Mouse (Mus musculus) lung, embryonic 15.5 days (tissue): ENCODE measurements at regions not wholly inside any gene's neighbourhood (a gene's known extent, or its start where the extent isn't known, plus 50 kb on each side); places are given as distances from the start of the nearest gene placed in this dataset.

Experiments
- ATAC-seq: fragments of 200-750 bp; cut with Nextera tagmentation; 2 replicates; pipeline ENCODE4 v1.8.0; 2017; ENCODE audit warnings: moderate number of reproducible peaks, borderline replicate concordance; ENCODE audit not compliant: low FRiP score, low TSS enrichment; ENCODE audit errors: extremely low read depth
- H3K27ac ChIP-seq: fragments of 300-500 bp; sonication (generic); 2 replicates; pipeline ENCODE4 v1.5.1; 2015; ENCODE audit warnings: moderate library complexity, mild to moderate bottlenecking, inconsistent platforms
- H3K27me3 ChIP-seq: fragments of 300-500 bp; sonication (generic); 2 replicates; pipeline ENCODE4 v1.6.1; 2015; ENCODE audit warnings: inconsistent platforms
- H3K36me3 ChIP-seq: fragments of 300-500 bp; sonication (generic); 2 replicates; pipeline ENCODE4 v1.6.1; 2015; ENCODE audit warnings: inconsistent platforms
- H3K4me1 ChIP-seq: fragments of 300-500 bp; sonication (generic); 2 replicates; pipeline ENCODE4 v1.6.1; 2015; ENCODE audit warnings: inconsistent platforms
- H3K4me2 ChIP-seq: fragments of 300-500 bp; sonication (generic); 2 replicates; pipeline ENCODE4 v1.6.1; 2015; ENCODE audit warnings: inconsistent platforms, mild to moderate bottlenecking, moderate library complexity
- H3K4me3 ChIP-seq: fragments of 300-500 bp; sonication (generic); 2 replicates; pipeline ENCODE4 v1.5.1; 2015; ENCODE audit warnings: mild to moderate bottlenecking, inconsistent platforms
- H3K9ac ChIP-seq: fragments of 300-500 bp; sonication (generic); 2 replicates; pipeline ENCODE4 v1.6.1; 2015; ENCODE audit warnings: inconsistent platforms
- H3K9me3 ChIP-seq: fragments of 300-500 bp; sonication (generic); 2 replicates; pipeline ENCODE4 v1.6.1; 2016; ENCODE audit warnings: inconsistent platforms
- WGBS: fragments of 180-500 bp; shearing (Covaris S2); methylation state at CpG from one replicate; pipeline ENCODE4 v1.1.7; 2015; 5-methylcytosine and 5-hydroxymethylcytosine counted together

- H3K27ac ChIP-seq: no peak overlapping the region
- H3K4me3 ChIP-seq: no peak overlapping the region
- H3K27me3 ChIP-seq: no peaks in the 10 kb centered on the region
- ATAC-seq: no peak
- no peak overlapping the region for H3K9ac ChIP-seq
- WGBS: 54% methylated on average over 3 of the region's 3 CpGs
- H3K4me1 ChIP-seq: no peaks in the 10 kb centered on the region
- no peaks in the 10 kb centered on the region for H3K36me3 ChIP-seq
- H3K4me2 ChIP-seq: no peak overlapping the region
- no peaks in the 10 kb centered on the region for H3K9me3 ChIP-seq
Observed at GRCm38 (mm10) chr2:106318695-106319266, 315.4 kb upstream of the Dnajc24 start.

- Histone ChIP-seq H3K9me3 (no peaks in the 10 kb centered on the region), H3K4me1 (0 out of 2 replicates have a peak, but pooled peaks cover 4% of the 10 kb centered on the region), H3K4me3 (no peak overlapping the region), H3K9ac (no peak overlapping the region), H3K4me2 (no peak overlapping the region), H3K36me3 (no peaks in the 10 kb centered on the region), H3K27me3 (no peaks in the 10 kb centered on the region), H3K27ac (no peak overlapping the region)
- peak; percentile 78; the same call in 1 of the 2 replicates for ATAC-seq
- 38% methylated on average over 6 of the region's 6 CpGs for WGBS
Observed at GRCm38 (mm10) chr2:106346781-106347180, 343.4 kb upstream of the Dnajc24 start.

GRCm38 (mm10) chr2:106347249-106347648, 343.9 kb upstream of the Dnajc24 start:
- 46% methylated on average over 7 of the region's 7 CpGs for WGBS

GRCm38 (mm10) chr2:106355565-106355964, 337.5 kb upstream of the Mpped2 start:
- H3K9ac ChIP-seq: no peak overlapping the region
- H3K4me2 ChIP-seq: no peak overlapping the region
- no peak overlapping the region for H3K4me3 ChIP-seq
- no peaks in the 10 kb centered on the region for H3K36me3 ChIP-seq
- no peak overlapping the region for H3K27ac ChIP-seq
- 67% methylated on average over 3 of the region's 3 CpGs for WGBS
- peaks cover 7% of the 10 kb centered on the region; the same call in 1 of the 2 replicates for H3K4me1 ChIP-seq
- no peak for ATAC-seq
- H3K27me3 ChIP-seq: no peaks in the 10 kb centered on the region
- no peaks in the 10 kb centered on the region for H3K9me3 ChIP-seq

More at GRCm38 (mm10) chr2:106347249-106347648, 343.9 kb upstream of the Dnajc24 start:
- no peak overlapping the region for H3K4me3 ChIP-seq
- no peaks in the 10 kb centered on the region for H3K36me3 ChIP-seq
- ATAC-seq: peak; percentile 93
- H3K27ac ChIP-seq: no peak overlapping the region
- no peaks in the 10 kb centered on the region for H3K27me3 ChIP-seq
- H3K9ac ChIP-seq: no peak overlapping the region
- no peaks in the 10 kb centered on the region for H3K9me3 ChIP-seq
- no peak overlapping the region for H3K4me2 ChIP-seq
- H3K4me1 ChIP-seq: 0 out of 2 replicates have a peak, but pooled peaks cover 4% of the 10 kb centered on the region

- Histone ChIP-seq H3K4me3 (no peak overlapping the region), H3K4me2 (no peak overlapping the region), H3K36me3 (no peaks in the 10 kb centered on the region), H3K27ac (no peak overlapping the region), H3K9me3 (no peaks in the 10 kb centered on the region), H3K9ac (no peak overlapping the region), H3K4me1 (peaks cover 7% of the 10 kb centered on the region; the same call in 1 of the 2 replicates), H3K27me3 (no peaks in the 10 kb centered on the region)
- peak; percentile 93; the same call in 1 of the 2 replicates for ATAC-seq
- WGBS: 34% methylated on average over 5 of the region's 5 CpGs
Observed at GRCm38 (mm10) chr2:106355984-106356547, 337.0 kb upstream of the Mpped2 start.

GRCm38 (mm10) chr2:106368641-106369040, 324.4 kb upstream of the Mpped2 start:
- WGBS: 79% methylated on average over 5 of the region's 5 CpGs
- H3K36me3 ChIP-seq: no peaks in the 10 kb centered on the region
- no peak overlapping the region for H3K27ac ChIP-seq
- no peak overlapping the region for H3K4me2 ChIP-seq
- no peaks in the 10 kb centered on the region for H3K27me3 ChIP-seq
- no peaks in the 10 kb centered on the region for H3K9me3 ChIP-seq
- H3K4me3 ChIP-seq: no peak overlapping the region
- no peaks in the 10 kb centered on the region for H3K4me1 ChIP-seq
- ATAC-seq: no peak
- H3K9ac ChIP-seq: no peak overlapping the region

- 52% methylated on average over 14 of the region's 14 CpGs for WGBS
- Histone ChIP-seq H3K27ac (no peak overlapping the region), H3K27me3 (no peaks in the 10 kb centered on the region), H3K36me3 (no peaks in the 10 kb centered on the region), H3K4me3 (no peak overlapping the region), H3K4me2 (no peak overlapping the region), H3K9ac (no peak overlapping the region), H3K9me3 (no peaks in the 10 kb centered on the region), H3K4me1 (no peaks in the 10 kb centered on the region)
- ATAC-seq: no peak
Observed at GRCm38 (mm10) chr2:106383415-106384285, 309.4 kb upstream of the Mpped2 start.

- Histone ChIP-seq H3K4me2 (no peak overlapping the region), H3K4me3 (no peak overlapping the region), H3K27ac (no peak overlapping the region), H3K4me1 (no peaks in the 10 kb centered on the region), H3K9ac (no peak overlapping the region), H3K36me3 (no peaks in the 10 kb centered on the region), H3K27me3 (no peaks in the 10 kb centered on the region), H3K9me3 (no peaks in the 10 kb centered on the region)
- WGBS: 79% methylated on average over 5 of the region's 5 CpGs
- ATAC-seq: no peak
Observed at GRCm38 (mm10) chr2:106384286-106384595, 308.8 kb upstream of the Mpped2 start.

- no peak overlapping the region for H3K27ac ChIP-seq
- no peak for ATAC-seq
- H3K4me1 ChIP-seq: no peaks in the 10 kb centered on the region
- H3K4me3 ChIP-seq: no peak overlapping the region
- no peaks in the 10 kb centered on the region for H3K27me3 ChIP-seq
- no peaks in the 10 kb centered on the region for H3K9me3 ChIP-seq
- H3K36me3 ChIP-seq: no peaks in the 10 kb centered on the region
- H3K4me2 ChIP-seq: no peak overlapping the region
- no peak overlapping the region for H3K9ac ChIP-seq
- 73% methylated on average over 3 of the region's 3 CpGs for WGBS
Observed at GRCm38 (mm10) chr2:106384842-106385241, 308.2 kb upstream of the Mpped2 start.

- Histone ChIP-seq H3K27me3 (no peaks in the 10 kb centered on the region), H3K9me3 (no peaks in the 10 kb centered on the region), H3K4me1 (no peaks in the 10 kb centered on the region), H3K9ac (no peak overlapping the region), H3K27ac (no peak overlapping the region), H3K4me3 (no peak overlapping the region), H3K4me2 (no peak overlapping the region), H3K36me3 (no peaks in the 10 kb centered on the region)
- no peak for ATAC-seq
- 33% methylated on average over 6 of the region's 6 CpGs for WGBS
Observed at GRCm38 (mm10) chr2:106412158-106412557, 280.9 kb upstream of the Mpped2 start.

GRCm38 (mm10) chr2:106415474-106416019, 277.5 kb upstream of the Mpped2 start:
- Histone ChIP-seq H3K4me3 (no peak overlapping the region), H3K4me1 (no peaks in the 10 kb centered on the region), H3K4me2 (no peak overlapping the region), H3K27ac (no peak overlapping the region), H3K27me3 (no peaks in the 10 kb centered on the region), H3K9me3 (no peaks in the 10 kb centered on the region), H3K9ac (no peak overlapping the region), H3K36me3 (no peaks in the 10 kb centered on the region)
- no peak for ATAC-seq
- WGBS: 72% methylated on average over 7 of the region's 7 CpGs

GRCm38 (mm10) chr2:106418181-106418580, 274.9 kb upstream of the Mpped2 start:
- WGBS: 90% methylated on average over 2 of the region's 2 CpGs
- no peak overlapping the region for H3K9ac ChIP-seq
- ATAC-seq: no peak
- no peak overlapping the region for H3K27ac ChIP-seq
- H3K36me3 ChIP-seq: no peaks in the 10 kb centered on the region
- H3K4me2 ChIP-seq: no peak overlapping the region
- H3K27me3 ChIP-seq: no peaks in the 10 kb centered on the region
- H3K4me1 ChIP-seq: no peaks in the 10 kb centered on the region
- H3K4me3 ChIP-seq: no peak overlapping the region
- no peaks in the 10 kb centered on the region for H3K9me3 ChIP-seq
